Mouse (Mus musculus) brain, embryonic 14.5 days (tissue): ENCODE measurements around the gene Foxc2. TPM values are rescaled to one million over a fixed set of nuclear protein-coding genes. Genes with fewer than 3 reads are reported as not detected.

Source experiments
- DNase-seq: peaks from one replicate; pipeline ENCODE4 v3.0.0-alpha.2; 2011; ENCODE audit warnings: low read depth
- CTCF ChIP-seq: fragments of 200-500 bp; IDR thresholded peaks from 2 replicates; pipeline ENCODE4 v1.5.1; 2012; ENCODE audit warnings: inconsistent platforms, mild to moderate bottlenecking, moderate library complexity, borderline replicate concordance; ENCODE audit not compliant: insufficient read depth, insufficient read length; ENCODE audit errors: extremely low read depth
- POLR2A ChIP-seq: fragments of 200-500 bp; IDR thresholded peaks from 2 replicates; pipeline ENCODE4 v1.6.1; 2012; ENCODE audit warnings: mild to moderate bottlenecking, inconsistent platforms, borderline replicate concordance; ENCODE audit not compliant: poor library complexity, insufficient read depth, insufficient read length, severe bottlenecking; ENCODE audit errors: extremely low read depth
- polyA plus RNA-seq: library from polyadenylated mRNA; depleted of rRNA; stranded (reverse); fragments of >200 nt; gene quantifications from 2 replicates; pipeline ENCODE4 v1.2.3, GENCODE M21; 2012

Foxc2 gene
- polyA plus RNA-seq, 1 experiment = 3.5 TPM

- TF ChIP-seq CTCF (peak; percentile 49; the same call in 1 of the 2 replicates), POLR2A (no peak)
- peak; percentile 83 for DNase-seq
These were observed 9.4 kb downstream of the Foxc2 start for GRCm38 (mm10) chr8:121125311-121125876.

- TF ChIP-seq CTCF = no peak
- TF ChIP-seq POLR2A = no peak
- no peak for DNase-seq
These were observed 10.2 kb downstream of the Foxc2 start for GRCm38 (mm10) chr8:121126191-121126590.

- DNase-seq = no peak
- TF ChIP-seq POLR2A (no peak), CTCF (no peak)
These were observed 10.7 kb downstream of the Foxc2 start for GRCm38 (mm10) chr8:121126694-121127093.

GRCm38 (mm10) chr8:121127291-121127701 is 11.3 kb downstream of the Foxc2 start:
- DNase-seq = no peak

GRCm38 (mm10) chr8:121127756-121128375 is 11.9 kb downstream of the Foxc2 start, which contains the start of gene Foxl1:
Foxl1 (plus strand) TSS chr8:121127940.
- no peak for DNase-seq
- TF ChIP-seq CTCF (no peak), POLR2A (no peak)

More at GRCm38 (mm10) chr8:121127291-121127701, 11.3 kb downstream of the Foxc2 start:
- TF ChIP-seq POLR2A (no peak), CTCF (no peak)

- TF ChIP-seq POLR2A (no peak), CTCF (no peak)
- DNase-seq = no peak
These were observed 12.7 kb downstream of the Foxc2 start for GRCm38 (mm10) chr8:121128531-121129264.

- no peak for DNase-seq
- TF ChIP-seq POLR2A (no peak), CTCF (no peak)
These were observed 13.4 kb downstream of the Foxc2 start for GRCm38 (mm10) chr8:121129265-121129940.

GRCm38 (mm10) chr8:121130522-121130921 is 14.6 kb downstream of the Foxc2 start:
- no peak for DNase-seq

GRCm38 (mm10) chr8:121132961-121133513 is 17.1 kb downstream of the Foxc2 start:
- no peak for DNase-seq

More at GRCm38 (mm10) chr8:121130522-121130921, 14.6 kb downstream of the Foxc2 start:
- TF ChIP-seq POLR2A (no peak), CTCF (peak; percentile 60; the same call in 1 of the 2 replicates)

GRCm38 (mm10) chr8:121134102-121134501 is 18.1 kb downstream of the Foxc2 start:
- TF ChIP-seq POLR2A = no peak
- TF ChIP-seq CTCF = no peak
- no peak for DNase-seq

More at GRCm38 (mm10) chr8:121132961-121133513, 17.1 kb downstream of the Foxc2 start:
- no peak for TF ChIP-seq CTCF
- TF ChIP-seq POLR2A = no peak
